Mouse (Mus musculus): ENCODE measurements around the gene Armc5. TPM values are rescaled to one million over a fixed set of nuclear protein-coding genes. Genes with fewer than 3 reads are reported as not detected.

The Armc5 gene
- polyA plus RNA-seq (2012; rRNA removed): 4.6 and 5.1 TPM in 2 replicates

GRCm38 (mm10) chr7:128236856-128237592 is at the start of gene Armc5:
TSS of gene Armc5 (plus strand) at chr7:128237342.

GRCm38 (mm10) chr7:128206152-128206551 is 31.0 kb upstream of the Armc5 start, which contains the start of gene Cox6a2:
TSS of gene Cox6a2 (minus strand) at chr7:128206387.

GRCm38 (mm10) chr7:128237927-128238778 is 1.0 kb downstream of the Armc5 start, which contains the start of gene 9130023H24Rik:
TSS of gene 9130023H24Rik (minus strand) at chr7:128238031.

GRCm38 (mm10) chr7:128246496-128247391 is 9.6 kb downstream of the Armc5 start, which contains the start of gene Tgfb1i1:
TSS of gene Tgfb1i1 (plus strand) at chr7:128246812.

GRCm38 (mm10) chr7:128265411-128265810 is 28.3 kb downstream of the Armc5 start, which contains the start of gene Slc5a2:
TSS of gene Slc5a2 (plus strand) at chr7:128265657.

Other genes with a start within 250 kb of the Armc5 start
- 16.5 and 20.1 TPM in 2 replicates for gene Pycard, start 243.5 kb upstream of the Armc5 start, polyA plus RNA-seq (2012; rRNA removed)
- 0.05 and 0.67 TPM in 2 replicates for gene Trim72, start 233.4 kb upstream of the Armc5 start, polyA plus RNA-seq (2012; rRNA removed)
- 2.0 and 2.8 TPM in 2 replicates for gene Itgam, start 174.7 kb upstream of the Armc5 start, polyA plus RNA-seq (2012; rRNA removed)
- 0.01 TPM in 1 of 2 replicates, not detected in the other for gene Gm49368, start 174.7 kb upstream of the Armc5 start, polyA plus RNA-seq (2012; rRNA removed)
- 0.12 TPM in 2 replicates for gene Itgax, start 107.8 kb upstream of the Armc5 start, polyA plus RNA-seq (2012; rRNA removed)
- gene Itgad, start 83.0 kb upstream of the Armc5 start, polyA plus RNA-seq (2012; rRNA removed): 0.01 and 0.06 TPM in 2 replicates
- gene Cox6a2, start 31.0 kb upstream of the Armc5 start, polyA plus RNA-seq (2012; rRNA removed): 0.55 and 1.4 TPM in 2 replicates
- 0.96 and 1.3 TPM in 2 replicates for gene 9130023H24Rik, start 689 bp downstream of the Armc5 start, polyA plus RNA-seq (2012; rRNA removed)
- gene Tgfb1i1, start 9.5 kb downstream of the Armc5 start, polyA plus RNA-seq (2012; rRNA removed): 4.5 and 6.2 TPM in 2 replicates
- 1.5 TPM in 2 replicates for gene Slc5a2, start 28.3 kb downstream of the Armc5 start, polyA plus RNA-seq (2012; rRNA removed)
- 21.0 and 24.7 TPM in 2 replicates for gene BC017158, start 60.8 kb downstream of the Armc5 start, polyA plus RNA-seq (2012; rRNA removed)
- 37.7 and 42.2 TPM in 2 replicates for gene Rgs10, start 181.4 kb downstream of the Armc5 start, polyA plus RNA-seq (2012; rRNA removed)
- gene Tial1, start 224.4 kb downstream of the Armc5 start, polyA plus RNA-seq (2012; rRNA removed): 57.8 and 60.5 TPM in 2 replicates